Mouse (Mus musculus): ENCODE results near the gene Pola2. TPM values are rescaled to one million over a fixed set of nuclear protein-coding genes. Genes with fewer than 3 reads are reported as not detected.

Pola2 gene
- polyA plus RNA-seq, 1 experiment from 2014 or later: 76.8 TPM

DNA sequence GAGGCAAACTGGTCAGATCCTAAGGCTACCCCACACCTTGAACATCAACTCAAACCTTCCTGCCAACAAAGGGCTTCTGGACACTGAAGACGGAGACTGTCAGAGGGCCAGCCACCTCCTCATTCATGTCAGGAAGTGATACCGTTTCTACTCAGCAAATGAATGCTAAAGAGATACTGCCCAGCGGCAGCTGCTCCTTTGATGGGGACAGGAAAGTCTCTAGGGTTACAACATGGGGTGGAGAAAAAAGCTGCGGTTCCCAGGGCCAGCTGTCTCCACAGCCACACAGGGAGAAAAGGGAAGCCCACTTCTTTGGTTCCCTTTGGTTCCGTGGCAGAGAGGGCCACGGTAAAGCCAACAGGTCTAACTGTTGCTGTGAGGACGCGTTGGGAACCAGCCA, 19.9 kb downstream of the Pola2 start:
- Histone ChIP-seq H3K36me3 (replicated peaks) (peaks cover 85% of the 10 kb centered on the region), H3K27ac (no peak overlapping the region), H3K4me2 (no peak overlapping the region), H3K4me1 (no peaks in the 10 kb centered on the region), H3K4me3 (replicated peaks) (no peak overlapping the region), H3K27me3 (no peaks in the 10 kb centered on the region), H3K9me3 (no peaks in the 10 kb centered on the region), H3K9ac (no peak overlapping the region)
- ATAC-seq (ENCODE audit: low FRiP score): no peak
- 87% methylated on average over 8 of the region's 8 CpGs for WGBS

DNA sequence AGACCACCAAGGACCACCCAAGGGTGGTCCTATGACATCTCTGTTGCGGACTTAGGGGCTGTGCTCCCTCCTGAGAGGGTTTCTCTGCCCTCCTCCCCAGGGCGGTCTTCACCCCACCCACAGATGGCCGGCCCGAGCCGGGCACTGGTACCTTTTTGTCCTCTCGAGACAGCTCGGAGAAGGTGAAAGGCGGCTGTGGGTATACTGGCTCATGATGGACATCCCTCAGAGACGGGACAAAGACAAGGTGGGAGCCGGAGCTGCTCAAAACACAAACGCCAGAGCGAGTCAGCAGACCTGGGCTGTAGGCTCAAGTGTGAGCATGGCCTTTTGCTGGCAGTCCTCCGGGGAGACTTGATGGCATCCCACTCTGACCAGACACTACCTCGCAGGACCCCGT, 20.6 kb downstream of the Pola2 start:
- no peak overlapping the region for H3K27ac ChIP-seq
- no peak overlapping the region for H3K4me3 ChIP-seq (replicated peaks)
- WGBS: 94% methylated on average over 15 of the region's 15 CpGs
- H3K27me3 ChIP-seq: no peaks in the 10 kb centered on the region
- H3K4me2 ChIP-seq: no peak overlapping the region
- H3K9me3 ChIP-seq: no peaks in the 10 kb centered on the region
- H3K9ac ChIP-seq: no peak overlapping the region
- ATAC-seq (ENCODE audit: low FRiP score): no peak
- H3K36me3 ChIP-seq (replicated peaks): peaks cover 78% of the 10 kb centered on the region
- H3K4me1 ChIP-seq: 0 out of 2 replicates have a peak, but pooled peaks cover under 1% of the 10 kb centered on the region

DNA sequence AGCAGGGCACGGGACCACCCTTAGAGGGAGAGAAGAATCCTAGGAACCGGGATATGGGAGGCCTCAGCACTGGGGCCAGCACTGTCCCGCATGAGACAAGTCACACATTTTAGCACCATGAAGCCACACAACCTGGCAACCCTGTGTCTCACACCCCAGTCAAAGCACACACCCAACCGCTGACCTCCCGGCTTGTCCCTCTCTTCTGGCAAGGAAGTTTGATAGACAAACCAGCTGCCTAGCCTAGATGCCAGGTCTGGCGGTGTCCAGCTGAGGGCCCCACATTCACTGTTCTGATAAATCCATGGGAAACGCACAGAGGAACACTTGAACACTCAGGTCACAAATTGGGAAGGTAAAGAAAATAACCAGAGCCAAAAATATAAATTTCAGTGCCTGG, 21.4 kb downstream of the Pola2 start:
- Histone ChIP-seq H3K4me2 (no peak overlapping the region), H3K4me1 (peaks cover 9% of the 10 kb centered on the region), H3K27me3 (no peaks in the 10 kb centered on the region), H3K27ac (no peak overlapping the region), H3K4me3 (replicated peaks) (no peak overlapping the region), H3K9ac (no peak overlapping the region), H3K36me3 (replicated peaks) (peaks cover 70% of the 10 kb centered on the region), H3K9me3 (no peaks in the 10 kb centered on the region)
- WGBS: 91% methylated on average over 7 of the region's 7 CpGs
- ATAC-seq (ENCODE audit: low FRiP score): no peak

DNA sequence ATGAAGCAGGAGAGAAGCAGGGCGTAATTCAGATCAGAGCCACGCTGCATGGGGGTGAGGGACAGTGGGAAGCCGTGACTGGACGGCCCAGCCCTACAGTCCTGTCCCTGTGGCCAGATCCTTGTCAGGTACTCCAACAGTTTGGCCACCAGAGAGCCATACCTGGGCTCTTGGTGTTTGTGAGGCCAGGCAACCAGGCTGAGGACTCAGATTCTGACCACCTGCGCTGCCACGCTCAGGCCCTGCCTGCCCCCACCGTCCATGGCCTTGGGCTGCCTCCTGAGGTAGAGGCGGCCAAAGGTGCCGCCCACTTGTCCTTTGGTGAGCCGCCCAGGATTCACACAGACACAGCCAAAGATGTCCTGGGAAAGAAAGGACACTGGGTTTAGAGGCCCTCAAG, 23.3 kb downstream of the Pola2 start:
- Histone ChIP-seq H3K27ac (0 out of 2 replicates have a peak overlapping the region, but pooled peaks have one; percentile 31), H3K27me3 (no peaks in the 10 kb centered on the region), H3K36me3 (replicated peaks) (peaks cover 52% of the 10 kb centered on the region), H3K9me3 (no peaks in the 10 kb centered on the region), H3K4me2 (no peak overlapping the region), H3K9ac (no peak overlapping the region), H3K4me3 (replicated peaks) (no peak overlapping the region), H3K4me1 (peaks cover 14% of the 10 kb centered on the region)
- whole genome bisulfite sequencing: 92% methylated on average over 10 of the region's 10 CpGs
- no peak for ATAC-seq (ENCODE audit: low FRiP score)

DNA sequence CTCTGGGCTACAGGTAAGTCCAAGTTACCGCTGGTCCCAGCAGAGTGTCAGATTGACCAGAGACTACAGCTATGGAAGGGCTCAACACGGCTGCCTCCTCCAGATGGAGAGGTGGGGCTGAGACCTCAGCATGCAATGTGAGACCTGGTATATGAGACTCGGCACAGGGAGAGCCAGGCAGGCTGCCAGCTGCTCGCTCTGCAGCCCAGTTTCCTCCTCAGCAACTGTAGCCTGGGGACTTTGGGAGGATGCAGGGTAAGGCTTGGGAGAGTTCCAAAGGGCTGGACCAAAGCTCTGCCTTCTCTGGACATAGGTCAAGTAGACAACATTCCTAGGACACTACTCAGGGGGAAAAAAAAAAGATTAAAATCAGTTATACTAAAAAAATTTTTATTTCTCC, 23.8 kb downstream of the Pola2 start:
- Histone ChIP-seq H3K9ac (no peak overlapping the region), H3K36me3 (replicated peaks) (peaks cover 47% of the 10 kb centered on the region), H3K4me3 (replicated peaks) (no peak overlapping the region), H3K4me1 (peaks cover 17% of the 10 kb centered on the region), H3K9me3 (no peaks in the 10 kb centered on the region), H3K4me2 (no peak overlapping the region), H3K27ac (0 out of 2 replicates have a peak overlapping the region, but pooled peaks have one; percentile 50), H3K27me3 (no peaks in the 10 kb centered on the region)
- ATAC-seq (ENCODE audit: low FRiP score): no peak
- 80% methylated on average over 4 of the region's 4 CpGs for WGBS

DNA sequence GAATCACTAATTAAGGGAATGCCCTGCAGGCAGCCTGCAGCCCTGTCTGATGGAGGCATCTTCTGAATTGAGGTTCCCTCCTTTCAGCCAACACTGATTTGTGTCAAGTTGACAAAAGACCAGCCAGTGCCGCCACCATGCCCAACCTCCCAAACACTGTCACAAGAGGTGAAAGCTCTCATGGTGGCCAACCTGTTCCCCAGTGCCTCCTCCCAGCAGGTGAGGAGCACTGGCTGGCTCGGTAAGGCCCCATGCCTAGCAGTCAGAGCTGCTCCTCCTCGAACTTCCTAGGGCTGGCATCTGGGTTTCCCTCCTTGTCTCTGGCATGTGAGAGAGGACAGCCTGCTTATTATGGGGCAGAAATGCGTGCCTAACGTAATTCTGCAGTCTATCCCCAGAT, 24.3 kb downstream of the Pola2 start:
- peaks cover 17% of the 10 kb centered on the region for H3K4me1 ChIP-seq
- no peak overlapping the region for H3K9ac ChIP-seq
- no peak overlapping the region for H3K4me2 ChIP-seq
- ATAC-seq (ENCODE audit: low FRiP score): no peak
- no peaks in the 10 kb centered on the region for H3K9me3 ChIP-seq
- no peak overlapping the region for H3K4me3 ChIP-seq (replicated peaks)
- peak overlapping the region; percentile 50; the same call in 1 of the 2 replicates for H3K27ac ChIP-seq
- WGBS: 85% methylated on average over 5 of the region's 5 CpGs
- H3K27me3 ChIP-seq: no peaks in the 10 kb centered on the region
- peaks cover 42% of the 10 kb centered on the region for H3K36me3 ChIP-seq (replicated peaks)

DNA sequence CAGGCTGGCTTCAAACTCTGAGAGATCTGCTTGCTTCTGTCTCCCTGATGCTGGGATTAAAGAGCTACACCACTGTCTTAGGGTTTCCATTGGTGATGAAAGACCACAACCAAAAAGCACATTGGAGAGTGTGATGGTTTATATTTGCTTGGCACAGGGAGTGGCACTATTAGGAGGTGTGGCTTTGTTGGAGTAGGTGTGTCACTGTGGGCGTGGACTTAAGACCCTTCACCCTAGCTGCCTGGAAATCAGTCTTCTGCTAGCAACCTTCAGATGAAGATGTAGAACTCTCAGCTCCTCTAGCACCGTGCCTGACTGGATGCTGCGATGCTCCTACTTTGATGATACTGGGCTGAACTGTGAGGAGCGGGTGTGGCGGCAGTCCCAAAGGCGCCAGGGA, 25.5 kb downstream of the Pola2 start:
- Histone ChIP-seq H3K4me2 (no peak overlapping the region), H3K4me1 (peaks cover 17% of the 10 kb centered on the region), H3K27me3 (no peaks in the 10 kb centered on the region), H3K36me3 (replicated peaks) (peaks cover 32% of the 10 kb centered on the region), H3K4me3 (replicated peaks) (no peak overlapping the region), H3K27ac (no peak overlapping the region), H3K9ac (no peak overlapping the region), H3K9me3 (no peaks in the 10 kb centered on the region)
- whole genome bisulfite sequencing: 95% methylated on average over 6 of the region's 6 CpGs
- ATAC-seq (ENCODE audit: low FRiP score): no peak

DNA sequence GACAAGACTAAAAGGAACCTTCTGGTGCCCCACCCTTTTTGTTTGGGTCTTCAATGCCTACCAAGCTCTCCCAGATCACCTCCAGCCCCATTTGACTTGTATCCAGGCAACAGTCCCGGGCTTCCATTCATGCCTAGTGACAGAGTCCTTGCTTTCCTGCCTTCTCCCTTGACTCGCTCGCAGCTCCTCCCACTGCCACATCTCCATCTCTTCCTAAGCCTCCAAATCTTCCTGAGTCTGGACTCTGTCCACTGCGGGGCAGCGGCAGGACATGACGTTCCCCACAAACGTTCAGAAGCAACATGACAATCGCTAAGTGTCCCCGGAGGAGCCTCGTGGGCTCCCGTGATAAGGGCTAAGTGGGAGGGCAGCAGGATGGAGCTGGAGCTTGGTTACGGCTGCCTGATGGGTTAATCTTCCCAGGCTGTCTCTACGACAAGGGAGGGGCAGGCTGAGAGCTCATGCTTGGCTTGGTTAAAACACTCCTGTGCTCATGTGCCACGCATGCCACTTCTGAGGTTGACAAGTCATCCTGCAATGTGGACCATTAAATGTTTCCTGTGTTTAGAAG, 26.1 kb downstream of the Pola2 start:
- H3K27ac ChIP-seq: no peak overlapping the region
- H3K9ac ChIP-seq: no peak overlapping the region
- WGBS: 41% methylated on average over 14 of the region's 14 CpGs
- peaks cover 31% of the 10 kb centered on the region for H3K36me3 ChIP-seq (replicated peaks)
- no peaks in the 10 kb centered on the region for H3K27me3 ChIP-seq
- no peak overlapping the region for H3K4me3 ChIP-seq (replicated peaks)
- peaks cover 17% of the 10 kb centered on the region for H3K4me1 ChIP-seq
- no peaks in the 10 kb centered on the region for H3K9me3 ChIP-seq
- peak overlapping the region; percentile 13; the same call in 1 of the 2 replicates for H3K4me2 ChIP-seq
- ATAC-seq (ENCODE audit: low FRiP score): no peak

DNA sequence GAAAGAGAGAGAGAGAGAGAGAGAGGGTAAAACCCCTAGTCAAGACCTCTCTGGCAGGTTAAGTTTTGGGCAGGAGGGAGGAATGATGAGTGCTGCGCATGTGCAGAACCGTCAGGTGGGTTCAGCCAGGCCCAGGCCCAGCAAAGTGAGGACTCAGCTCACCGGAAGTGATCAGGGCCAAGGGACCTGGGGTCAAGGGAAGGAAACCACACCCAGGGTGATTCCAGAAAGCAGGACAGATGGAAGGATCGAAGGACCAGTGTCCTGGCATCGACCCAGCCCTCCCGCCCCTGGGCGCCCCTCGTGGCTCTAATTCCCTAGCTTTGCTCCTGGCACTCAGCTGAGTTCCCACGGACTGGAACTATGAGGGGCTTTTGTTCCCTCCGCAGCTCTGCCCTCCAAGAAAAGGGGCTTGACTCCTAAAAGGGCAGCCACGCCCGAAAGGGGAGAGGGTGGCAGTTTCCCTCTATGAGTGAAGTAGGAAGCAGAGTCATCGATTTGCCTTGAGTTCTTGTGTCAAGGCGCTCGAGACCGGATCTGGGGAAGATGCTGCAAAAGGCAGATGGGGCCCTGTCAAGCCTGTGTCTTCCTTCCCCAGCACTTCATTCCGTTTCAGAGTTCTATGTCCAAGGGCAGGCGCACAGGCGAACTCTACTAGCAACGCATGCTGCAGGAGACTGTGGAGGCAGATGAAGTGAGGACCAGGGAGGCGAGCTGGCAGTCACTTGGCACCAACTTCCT, 26.7 kb downstream of the Pola2 start:
- peak overlapping the region; percentile 32; the same call in 1 of the 2 replicates for H3K27ac ChIP-seq
- H3K4me2 ChIP-seq: no peak overlapping the region
- WGBS: 75% methylated on average over 21 of the region's 21 CpGs
- H3K36me3 ChIP-seq (replicated peaks): peaks cover 25% of the 10 kb centered on the region
- no peak for ATAC-seq (ENCODE audit: low FRiP score)
- no peak overlapping the region for H3K9ac ChIP-seq
- peaks cover 17% of the 10 kb centered on the region for H3K4me1 ChIP-seq
- no peak overlapping the region for H3K4me3 ChIP-seq (replicated peaks)
- H3K27me3 ChIP-seq: no peaks in the 10 kb centered on the region
- H3K9me3 ChIP-seq: no peaks in the 10 kb centered on the region

DNA sequence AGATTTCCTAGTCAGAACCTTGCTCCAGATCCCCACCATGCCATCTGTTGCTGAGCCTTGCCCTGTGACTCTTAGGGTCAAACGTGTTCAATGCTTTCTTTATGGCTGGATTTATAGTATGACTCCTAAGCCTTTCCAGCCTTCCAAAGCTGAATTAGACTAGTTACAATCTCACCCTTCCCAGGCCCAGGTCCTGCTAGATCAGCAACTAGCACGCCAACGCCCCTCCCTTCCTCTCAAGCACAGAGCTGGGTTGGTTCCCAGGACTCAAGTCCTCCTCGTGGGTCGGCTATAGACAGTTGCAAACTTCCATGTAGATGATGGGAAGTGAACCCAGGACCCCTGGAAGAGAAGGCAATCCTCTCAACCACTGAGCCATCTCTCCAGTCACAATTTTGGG, 28.3 kb downstream of the Pola2 start:
- no peaks in the 10 kb centered on the region for H3K9me3 ChIP-seq

DNA sequence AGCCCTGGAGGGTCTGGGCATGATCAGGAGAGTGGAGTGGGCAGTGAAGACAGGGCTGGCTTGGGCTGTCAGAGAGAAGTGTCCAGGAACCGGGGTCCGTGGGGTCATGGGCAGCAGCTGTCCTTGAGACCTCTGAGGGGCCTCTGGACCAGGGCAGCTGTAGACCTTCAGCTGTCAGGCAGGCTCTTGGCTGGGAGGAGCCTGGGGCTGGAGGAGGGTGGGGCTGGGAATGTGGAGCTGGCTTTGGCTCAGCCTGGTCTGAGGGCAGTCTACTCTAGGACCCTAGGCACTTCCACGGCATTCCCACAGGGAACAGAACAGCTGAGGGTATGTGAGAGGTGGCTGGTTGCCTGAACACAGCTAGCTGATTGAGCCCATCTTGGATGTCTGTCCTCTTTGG, 28.7 kb downstream of the Pola2 start:
- Histone ChIP-seq H3K4me3 (replicated peaks) (no peak overlapping the region), H3K27ac (no peak overlapping the region), H3K4me1 (peaks cover 17% of the 10 kb centered on the region), H3K36me3 (replicated peaks) (peaks cover 9% of the 10 kb centered on the region), H3K27me3 (no peaks in the 10 kb centered on the region), H3K9ac (no peak overlapping the region), H3K9me3 (no peaks in the 10 kb centered on the region), H3K4me2 (no peak overlapping the region)
- no peak for ATAC-seq (ENCODE audit: low FRiP score)
- WGBS: 63% methylated on average over 3 of the region's 3 CpGs

More for the DNA sequence above, 28.3 kb downstream of the Pola2 start:
- ATAC-seq (ENCODE audit: low FRiP score): no peak
- no peak overlapping the region for H3K27ac ChIP-seq
- peaks cover 17% of the 10 kb centered on the region for H3K4me1 ChIP-seq
- no peak overlapping the region for H3K9ac ChIP-seq
- 84% methylated on average over 5 of the region's 5 CpGs for WGBS
- H3K4me3 ChIP-seq (replicated peaks): no peak overlapping the region
- no peak overlapping the region for H3K4me2 ChIP-seq
- H3K36me3 ChIP-seq (replicated peaks): peaks cover 12% of the 10 kb centered on the region
- no peaks in the 10 kb centered on the region for H3K27me3 ChIP-seq

DNA sequence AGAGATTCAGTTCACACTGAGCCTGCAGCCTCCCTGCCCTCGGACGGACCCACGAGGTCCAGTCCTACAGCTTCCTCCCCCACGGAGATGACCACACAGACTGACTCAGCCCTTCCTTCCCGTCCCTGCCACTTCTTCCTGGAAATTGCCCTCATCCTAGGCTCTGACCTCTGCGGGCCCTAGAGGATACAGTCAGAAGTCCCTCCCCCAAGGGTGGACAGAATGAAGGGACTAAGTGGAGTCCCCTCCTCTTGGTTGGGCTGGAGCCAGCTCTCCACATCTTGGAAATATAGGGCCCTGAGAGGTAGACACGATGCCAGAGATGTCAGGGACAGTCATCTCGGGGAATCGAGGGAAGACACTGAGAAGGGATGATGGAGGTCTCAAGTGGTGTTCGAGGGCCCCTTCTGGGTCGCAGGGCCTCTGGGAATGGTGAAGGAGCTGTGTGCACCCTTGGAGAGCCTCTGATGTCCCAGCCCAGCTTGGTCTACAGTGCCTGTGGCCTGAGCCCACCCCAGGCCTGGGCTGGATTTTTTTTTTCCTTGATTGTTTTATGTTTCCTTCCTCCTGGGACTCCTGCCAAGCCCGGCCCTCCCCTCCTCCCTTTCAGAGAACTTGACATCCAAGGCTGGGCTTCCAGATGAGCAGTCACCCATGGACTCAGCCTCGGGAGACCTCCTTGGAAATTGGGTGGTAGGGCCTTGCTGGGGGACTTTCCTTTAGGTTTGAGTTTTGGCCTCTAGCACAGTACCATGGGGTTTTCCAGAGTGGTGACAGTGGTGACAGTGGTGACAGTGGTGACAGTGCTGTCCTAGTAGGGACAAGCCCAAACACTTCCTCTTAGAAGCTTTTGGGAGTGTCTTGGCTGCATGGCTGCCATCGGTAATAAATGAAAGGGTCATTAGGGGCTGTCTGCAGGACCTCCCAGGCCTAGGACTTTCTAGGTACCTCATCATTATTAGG, 34.1 kb downstream of the Pola2 start:
- no peaks in the 10 kb centered on the region for H3K9me3 ChIP-seq
- 70% methylated on average over 14 of the region's 14 CpGs for WGBS
- H3K36me3 ChIP-seq (replicated peaks): no peaks in the 10 kb centered on the region
- peaks cover 16% of the 10 kb centered on the region for H3K27me3 ChIP-seq
- H3K4me2 ChIP-seq: no peak overlapping the region
- ATAC-seq (ENCODE audit: low FRiP score): no peak
- H3K4me3 ChIP-seq (replicated peaks): no peak overlapping the region
- H3K9ac ChIP-seq: no peak overlapping the region
- peaks cover 6% of the 10 kb centered on the region for H3K4me1 ChIP-seq
- H3K27ac ChIP-seq: no peak overlapping the region
